Mouse (Mus musculus): ENCODE measurements around the gene Ctnna3.

DNA sequence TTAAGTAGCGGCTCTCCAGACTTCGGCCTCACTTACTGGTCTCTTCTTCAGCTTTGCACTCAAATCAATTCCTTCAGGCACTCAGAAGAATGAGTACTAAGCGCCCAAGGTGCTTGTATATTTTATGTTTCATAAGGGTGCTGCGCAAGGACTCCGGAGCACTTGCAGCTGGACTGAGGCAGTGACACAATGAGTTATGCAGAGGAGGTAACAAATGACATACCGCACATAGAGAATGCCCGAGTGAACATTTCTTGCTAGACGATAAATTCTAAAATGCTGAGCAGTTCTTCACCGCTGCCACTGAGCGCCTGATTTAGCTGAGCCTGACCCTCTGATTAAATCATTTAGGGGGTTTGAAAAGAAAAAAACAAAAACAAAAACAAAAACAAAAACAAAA lies 342.2 kb downstream of the Ctnna3 start:
- TF ChIP-seq CTCF (IDR thresholded peaks at IDR 0.05; ENCODE audit: extremely low read depth, insufficient read depth, low read length) = no peak
- TF ChIP-seq POLR2A (IDR thresholded peaks at IDR 0.05; ENCODE audit: extremely low read depth, insufficient read depth, low read length) = no peak
